Mouse (Mus musculus): ENCODE results near the gene Plpp7.

The Plpp7 gene

DNA sequence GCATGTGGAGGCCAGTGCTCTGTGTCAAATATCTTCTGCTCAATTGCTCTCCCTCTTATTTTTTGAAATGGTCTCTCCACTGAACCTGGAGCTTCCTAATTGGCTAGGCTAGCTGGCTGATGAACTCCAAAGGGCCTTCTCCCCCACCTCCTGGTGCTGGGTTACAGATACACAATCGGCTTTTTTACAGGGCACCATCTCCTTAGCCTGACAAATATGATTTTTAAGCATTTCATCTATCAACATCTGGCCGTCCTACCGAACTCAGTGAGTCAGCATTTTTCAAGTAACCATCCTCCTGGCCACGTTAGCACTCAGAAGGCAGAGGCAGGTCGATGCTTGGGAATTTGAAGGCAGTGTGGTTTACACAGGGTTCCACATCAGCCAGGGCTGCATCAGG is 49.3 kb downstream of the Plpp7 start:
- DNase-seq = no peak

DNA sequence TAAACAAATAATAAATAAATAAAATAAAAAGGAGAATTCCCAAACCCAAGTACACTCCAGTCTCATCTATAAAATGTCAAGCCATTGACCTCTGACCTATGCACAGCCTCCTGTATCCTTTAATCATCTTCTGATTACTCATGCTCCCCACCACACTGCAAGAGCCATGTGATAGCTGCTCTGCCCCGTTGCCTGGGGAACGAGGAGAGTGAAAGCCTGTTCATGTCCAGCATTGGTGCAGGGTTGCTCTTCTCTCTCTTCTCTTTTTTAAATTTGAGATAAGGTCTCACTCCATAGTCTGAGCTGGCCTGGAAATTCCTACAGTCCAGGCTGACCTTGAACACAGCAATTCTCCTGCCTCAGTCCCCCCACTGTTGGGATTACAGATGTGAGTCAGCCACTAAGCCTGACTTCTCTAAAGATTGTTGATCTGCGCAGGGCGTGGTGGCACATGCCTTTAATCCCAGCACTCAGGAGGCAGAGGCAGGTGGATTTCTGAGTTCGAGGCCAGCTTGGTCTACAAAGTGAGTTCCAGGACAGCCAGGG is 51.4 kb downstream of the Plpp7 start:
- no peak for DNase-seq

DNA sequence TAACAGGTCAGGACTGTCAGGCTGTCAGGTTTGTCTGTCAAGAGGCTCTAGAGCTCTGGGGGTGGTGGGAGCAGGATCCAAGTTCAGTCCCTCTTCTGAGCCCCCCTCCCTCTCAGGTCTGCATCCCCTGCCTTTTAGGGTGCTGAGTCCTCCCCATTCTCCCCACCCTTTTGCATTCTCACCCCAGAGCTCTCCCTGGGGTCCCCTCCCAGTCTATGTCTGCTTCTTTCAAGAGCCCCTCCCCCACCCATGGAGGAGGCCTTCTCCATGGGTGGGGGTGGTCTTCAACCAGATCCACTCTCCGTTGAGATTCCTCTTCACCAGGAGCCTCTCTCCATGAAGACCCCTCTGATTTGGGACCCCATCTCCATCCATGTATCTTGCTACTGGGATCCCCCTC is 54.8 kb downstream of the Plpp7 start:
- DNase-seq = no peak

DNA sequence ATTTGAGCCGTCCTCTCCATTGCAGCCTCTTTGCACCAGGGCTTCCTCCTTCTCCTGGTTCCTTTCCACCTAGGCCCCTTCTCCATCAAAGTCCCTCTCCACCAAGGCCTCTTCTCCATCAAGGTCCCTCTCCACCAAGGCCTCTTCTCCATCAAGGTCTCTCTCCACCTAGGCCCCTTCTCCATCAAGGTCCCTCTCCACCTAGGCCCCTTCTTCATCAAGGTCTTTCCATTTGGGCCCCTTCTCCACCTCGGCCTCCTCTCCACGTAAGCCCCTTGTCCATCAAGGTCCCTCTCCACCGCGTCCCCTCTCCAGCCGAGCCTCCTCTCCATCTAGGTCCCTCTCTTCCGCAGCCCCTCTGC is 55.2 kb downstream of the Plpp7 start:
- no peak for DNase-seq

DNA sequence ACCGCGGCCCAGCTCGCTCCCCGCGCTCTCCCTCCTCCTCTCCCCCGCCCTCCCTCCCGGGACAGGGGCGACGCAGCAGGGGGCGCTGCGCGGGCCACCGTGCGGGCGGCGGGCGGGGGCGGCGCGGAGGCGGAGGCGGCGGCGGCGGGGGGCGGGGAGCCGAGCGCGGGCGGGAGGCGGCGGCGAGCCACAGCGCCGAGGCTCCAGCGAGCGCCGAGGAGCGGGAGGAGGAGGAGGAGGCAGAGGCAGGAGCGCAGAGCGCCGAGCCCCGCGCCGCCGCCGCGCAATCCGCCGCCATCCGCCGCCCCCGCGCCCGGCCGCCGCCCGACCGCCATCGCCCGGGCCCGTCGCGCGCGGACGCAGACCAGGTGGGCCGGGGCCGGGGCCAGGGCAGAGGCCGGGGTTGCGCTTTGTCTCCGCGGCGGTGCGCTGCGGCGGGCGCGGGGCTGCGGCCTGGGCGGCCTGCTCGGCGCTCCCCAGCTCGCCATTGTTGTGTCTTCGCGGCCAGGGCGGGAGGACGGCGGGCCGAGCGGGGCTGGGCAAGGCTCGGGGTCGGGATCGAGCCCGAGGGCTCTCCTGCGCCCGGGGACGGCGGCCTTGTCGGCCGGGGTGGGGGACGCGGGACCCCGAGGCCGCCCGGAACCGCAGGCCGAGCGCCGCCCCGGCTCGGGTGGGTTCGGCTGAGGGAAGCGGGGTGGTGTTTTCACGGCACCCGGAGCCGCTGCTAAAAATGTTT is 55.8 kb downstream of the Plpp7 start, which contains the start of gene Prrc2b:
TSS of gene Prrc2b (plus strand) at position 159 of the 736 bp plus-strand sequence.
- peak; percentile 39 for DNase-seq

DNA sequence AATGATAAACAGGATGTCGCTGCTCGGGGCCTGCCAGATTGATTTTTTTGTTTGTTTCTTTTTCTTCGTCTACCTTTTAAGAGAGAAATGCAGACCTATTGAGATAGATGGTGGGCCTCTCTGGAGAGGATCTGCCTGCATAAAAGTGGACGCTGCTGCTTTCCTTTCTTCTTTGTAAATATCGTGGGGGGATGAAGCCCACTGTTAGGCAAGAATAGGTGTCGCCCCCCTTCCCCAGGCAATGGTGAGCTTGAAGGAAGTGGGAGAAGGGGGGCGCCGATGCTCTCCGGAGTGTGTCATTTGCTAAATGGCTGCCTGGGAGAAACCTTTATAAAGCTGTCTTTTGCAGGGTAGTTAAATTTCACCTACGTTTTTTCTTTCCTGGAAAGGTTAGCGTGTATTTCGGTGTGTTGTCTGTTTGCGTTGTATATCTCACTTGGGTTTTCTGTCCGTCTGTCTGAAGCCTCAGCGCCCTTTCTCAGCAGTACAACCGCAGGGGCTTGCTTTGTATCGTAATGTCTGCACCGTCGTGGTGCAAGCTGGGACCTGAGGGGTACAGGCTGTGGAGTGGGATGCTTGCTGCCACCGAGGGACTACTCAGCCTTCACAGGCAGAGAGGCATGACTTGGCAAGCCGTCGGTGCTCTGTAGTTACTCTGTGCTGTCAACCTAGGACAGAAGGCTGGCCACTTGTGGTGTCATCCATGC is 56.5 kb downstream of the Plpp7 start:
- peak; percentile 51 for DNase-seq

DNA sequence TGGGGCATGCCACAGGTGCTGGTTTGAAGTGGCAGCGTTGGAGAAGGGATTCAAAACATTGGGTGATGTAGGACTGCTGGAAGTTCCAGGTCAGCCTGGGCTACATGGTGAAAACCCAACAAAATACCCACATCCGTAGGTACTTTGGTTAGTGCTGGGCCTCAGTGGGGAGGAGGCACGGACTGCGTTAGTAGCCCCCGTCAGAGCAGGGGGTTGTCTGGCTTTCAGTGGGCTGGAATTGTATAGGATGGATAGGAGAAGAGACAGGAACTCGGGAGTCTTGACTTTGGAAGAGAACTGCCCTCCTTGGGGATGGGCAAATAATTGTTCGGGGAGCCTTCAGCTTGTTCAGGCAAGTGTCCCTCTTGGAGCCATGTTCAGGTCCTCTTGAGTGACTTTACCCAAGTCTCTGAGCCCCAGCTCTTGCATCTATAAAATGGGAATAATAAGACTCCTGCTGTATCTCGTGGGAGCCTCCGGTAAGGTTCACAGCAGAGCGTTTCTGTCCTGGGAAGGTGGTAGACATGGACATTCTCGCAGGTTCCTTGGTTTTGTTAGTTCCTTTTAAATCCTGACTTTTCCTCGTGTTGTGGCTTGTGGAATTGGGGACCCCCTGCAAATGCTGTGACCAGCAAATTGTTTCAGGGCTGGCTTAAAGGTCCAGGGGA is 57.2 kb downstream of the Plpp7 start:
- no peak for DNase-seq

DNA sequence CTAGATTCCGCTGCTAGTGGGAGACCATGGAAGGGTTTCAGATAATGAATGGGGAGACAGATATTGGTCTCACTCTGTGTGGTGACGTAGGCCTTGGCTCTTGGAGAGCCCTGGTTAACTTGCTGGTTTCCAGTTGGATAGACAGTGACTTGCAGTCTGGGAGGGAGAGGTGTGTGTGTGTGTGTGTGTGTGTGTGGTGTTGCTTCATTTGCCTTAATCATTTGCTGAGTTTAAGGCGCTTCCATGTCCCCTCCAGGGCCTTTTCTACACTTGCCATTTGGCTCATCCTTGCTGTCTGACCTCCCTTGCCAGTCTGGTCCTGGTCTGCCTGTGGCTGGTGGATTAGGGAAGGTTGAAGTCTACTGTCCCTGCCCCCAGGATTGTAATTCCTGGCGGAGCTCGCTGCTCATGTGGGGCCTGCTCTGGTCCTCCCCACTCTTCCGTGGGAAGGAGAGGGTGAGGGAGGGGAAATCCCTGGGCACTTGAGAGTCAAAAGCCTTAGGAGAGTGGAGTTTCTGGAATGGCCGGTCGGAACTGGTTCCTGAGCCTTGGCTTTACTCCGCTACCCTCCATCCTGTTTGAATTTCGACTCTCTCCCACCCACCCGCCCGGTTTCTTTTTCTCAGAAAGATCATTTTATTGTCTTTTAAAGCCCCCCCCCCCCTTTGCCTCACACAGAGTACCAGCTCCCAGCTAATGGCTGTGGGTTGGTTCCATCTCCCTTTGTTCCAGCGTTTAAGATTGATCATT is 57.9 kb downstream of the Plpp7 start:
- peak; percentile 78 for DNase-seq

DNA sequence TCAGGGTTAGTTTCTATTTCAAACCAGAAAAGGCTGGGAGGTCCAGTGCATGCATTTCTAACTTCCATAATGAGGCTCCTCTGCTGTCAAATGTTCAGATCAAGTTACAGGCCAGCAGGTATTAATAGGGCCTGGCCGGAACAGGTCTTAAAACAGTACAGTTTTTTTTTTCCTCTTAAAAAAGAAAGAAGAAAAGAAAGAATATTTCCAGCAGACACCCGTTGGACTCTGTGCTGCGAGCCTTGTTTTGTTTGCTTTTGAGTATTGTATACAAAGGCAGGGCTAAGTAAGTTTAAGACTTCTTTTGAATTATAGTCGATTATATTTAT is 58.4 kb downstream of the Plpp7 start:
- no peak for DNase-seq

DNA sequence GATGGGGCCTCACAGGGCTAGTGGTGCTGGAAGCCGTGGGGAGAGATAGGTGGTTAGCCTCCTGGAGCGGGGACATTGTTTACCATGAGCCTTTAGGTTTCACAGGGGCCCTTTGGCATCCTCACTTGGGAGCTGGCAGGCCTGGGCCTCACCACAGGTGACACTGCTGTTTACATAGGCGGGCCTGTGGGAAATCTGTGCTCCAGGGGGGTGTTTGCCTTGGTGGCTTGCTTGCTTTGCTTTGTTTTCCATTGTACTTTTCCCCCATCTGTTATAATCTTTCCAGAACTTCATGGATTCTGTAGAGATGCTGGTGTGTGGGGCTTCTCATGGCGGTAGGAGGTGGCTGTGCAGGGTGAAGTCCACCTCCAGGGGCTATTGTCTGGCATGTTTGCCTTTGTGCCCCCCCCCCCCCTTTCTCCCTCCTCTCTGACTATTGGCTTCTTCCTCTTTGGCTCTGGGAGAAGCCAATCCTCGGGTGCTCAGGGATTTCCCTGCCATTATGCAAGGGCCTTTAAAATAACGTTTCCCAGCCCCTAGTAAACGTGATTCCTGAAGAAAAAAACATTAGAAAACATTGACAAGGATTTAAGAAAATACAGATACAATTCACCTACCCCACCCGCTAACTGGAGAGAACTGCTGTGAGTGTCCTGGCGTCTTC is 59.1 kb downstream of the Plpp7 start:
- DNase-seq = no peak

DNA sequence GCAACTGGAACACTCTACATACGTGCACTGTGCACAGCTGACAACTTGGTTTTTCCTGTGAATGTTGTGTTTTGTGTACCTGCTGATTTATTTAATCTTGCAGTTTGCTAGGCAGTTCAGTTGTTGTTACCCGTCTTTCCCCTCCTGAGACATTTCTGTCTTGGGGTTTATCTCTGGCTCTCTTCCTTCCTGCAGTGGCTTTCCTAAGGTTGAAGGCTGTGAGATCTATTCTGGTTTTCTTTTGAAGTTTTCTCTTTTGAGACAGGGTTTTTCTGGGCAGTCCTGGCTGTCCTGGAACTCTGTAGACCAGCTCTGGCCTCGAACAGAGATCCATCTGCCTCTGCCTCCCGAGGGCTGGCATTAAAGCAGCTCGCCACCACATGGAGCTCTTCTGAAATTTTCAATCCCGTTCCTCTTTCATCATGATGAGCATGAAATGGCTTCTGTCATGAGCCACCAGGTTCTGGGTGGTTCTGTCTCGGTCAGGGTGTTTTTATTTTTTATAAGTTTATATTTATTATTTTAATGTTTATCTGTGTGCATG is 59.7 kb downstream of the Plpp7 start:
- no peak for DNase-seq

DNA sequence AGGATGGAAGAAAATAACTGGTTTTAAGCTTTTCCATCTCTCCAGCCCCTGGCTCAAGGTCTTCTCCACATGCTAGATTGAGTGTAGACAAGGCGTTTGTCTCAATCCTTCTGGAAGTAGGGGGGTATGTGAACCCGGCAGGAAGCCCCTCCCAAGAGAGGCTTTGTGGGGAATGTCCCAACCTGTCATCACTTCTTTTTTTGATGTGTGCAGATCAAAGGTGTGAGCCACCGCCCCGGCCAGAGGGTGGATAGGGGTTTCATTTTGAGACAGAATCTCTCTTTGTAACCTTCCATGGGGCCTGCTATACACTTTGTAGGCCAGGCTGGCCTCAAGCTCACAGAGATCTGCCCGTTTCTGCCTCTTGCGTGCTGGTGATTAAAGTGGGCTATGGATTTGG is 60.3 kb downstream of the Plpp7 start:
- DNase-seq = no peak

DNA sequence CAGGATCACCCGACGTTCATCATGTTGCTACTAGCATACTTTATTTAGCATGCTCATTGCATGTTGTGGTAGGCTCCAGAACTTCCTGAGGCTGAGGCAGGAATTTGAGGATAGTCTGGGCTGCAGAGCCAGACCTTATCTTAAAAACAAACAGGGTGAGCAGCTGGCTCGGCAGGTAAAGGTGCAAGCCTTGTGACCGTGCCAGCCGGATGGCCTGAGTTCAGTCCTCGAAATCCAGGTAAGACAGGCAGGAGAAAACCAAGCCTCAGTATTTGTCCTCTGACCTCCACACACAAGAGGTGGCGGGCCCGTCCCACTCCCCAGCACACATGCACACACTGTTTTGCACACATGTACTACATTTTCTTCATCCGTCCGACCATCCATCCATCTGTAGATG is 61.3 kb downstream of the Plpp7 start:
- DNase-seq = no peak

DNA sequence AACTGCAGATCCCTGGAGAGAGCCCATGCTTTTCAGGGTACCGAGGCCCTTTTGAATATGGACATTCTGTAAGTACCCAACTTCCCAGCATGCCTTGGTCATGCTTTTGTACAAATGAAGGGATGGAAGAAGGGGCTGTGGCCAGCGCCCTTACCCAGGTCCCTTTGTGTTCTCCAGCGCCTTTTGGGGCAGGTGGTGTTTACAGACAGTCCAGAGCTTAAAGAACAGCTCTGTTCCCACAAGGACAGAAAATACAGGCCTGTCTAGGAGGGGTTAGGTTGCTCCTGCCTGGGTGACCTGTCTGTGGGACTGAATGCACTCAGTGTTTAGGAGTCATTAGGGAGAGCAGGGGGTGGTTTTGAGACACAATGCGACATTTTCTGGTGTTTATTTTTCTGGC is 62.0 kb downstream of the Plpp7 start:
- DNase-seq = no peak

DNA sequence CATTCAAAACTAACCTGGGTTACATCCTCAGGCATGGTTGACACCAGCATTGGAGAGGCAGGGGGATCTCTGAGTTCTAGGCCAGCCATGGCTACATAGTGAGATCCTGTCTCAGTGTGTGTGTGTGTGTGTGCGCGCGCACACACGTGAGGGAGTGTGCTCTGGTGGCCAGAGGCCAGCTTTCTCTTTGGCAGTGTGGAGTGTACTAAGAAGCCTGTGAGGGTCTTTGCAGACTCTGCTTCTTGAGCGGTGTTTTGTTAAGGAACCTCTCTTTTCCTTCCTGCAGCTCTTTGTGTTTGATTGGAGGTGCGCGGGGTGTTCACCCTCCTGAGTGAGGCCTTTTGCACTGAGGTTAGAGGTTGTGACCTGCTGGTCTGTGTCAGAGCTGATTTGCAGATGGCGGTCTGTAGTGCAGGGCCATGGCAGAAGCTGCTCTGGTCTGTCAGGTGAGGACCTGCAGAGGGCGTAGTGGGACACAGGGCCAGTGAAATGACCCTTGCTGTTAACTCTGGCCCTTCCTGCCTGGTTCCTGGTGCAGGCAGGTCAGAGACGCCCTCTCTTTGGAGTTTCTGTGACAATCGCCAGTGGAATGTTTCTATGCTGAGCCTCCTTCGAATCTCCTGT is 63.4 kb downstream of the Plpp7 start:
- DNase-seq = no peak

Measured in kidney, adult 11 months (tissue).